Mouse (Mus musculus) layer of hippocampus, postnatal 14 days (tissue): ENCODE measurements around the gene Triobp. TPM values are rescaled to one million over a fixed set of nuclear protein-coding genes. Genes with fewer than 3 reads are reported as not detected.

Experiments
- DNase-seq, 2 experiments: peaks; one replicate each; pipeline ENCODE4 v3.0.0; 2021 to 2022; ENCODE audit warnings: low spot score in 2 of 2, mixed read lengths in 1 of 2
- long read RNA-seq, 2 experiments: library from polyadenylated mRNA; stranded (forward); transcript quantifications; one replicate each; pipeline ENCODE4 v2.0.0; 2021
- total RNA-seq, 2 experiments: library from RNA; stranded (reverse); gene quantifications; 2 replicates each; pipeline ENCODE4 v1.2.3; 2021

Triobp gene
- 10 to 100 TPM; 19.3 to 21.1 TPM for total RNA-seq
- long read RNA-seq, experiment 1, transcript Triobp-201 (14 exons, 2,570 nt), result major isoform, 16 of 20 reads
- long read RNA-seq, experiment 1, partial matches to known transcripts, result 2 of 20 reads
- long read RNA-seq, experiment 1, other reads (novel, unspliced or antisense), result 2 of 20 reads
- long read RNA-seq, experiment 2, transcript Triobp-201 (14 exons, 2,570 nt), result major isoform, 10 of 13 reads
- long read RNA-seq, experiment 2, partial matches to known transcripts, result 1 of 13 reads
- long read RNA-seq, experiment 2, other reads (novel, unspliced or antisense), result 1 of 13 reads

- DNase-seq, result peak; percentile 66 to 91
Measured at GRCm38 (mm10) chr15:78947657-78948056, at the start of gene Triobp. TSS of gene Triobp (plus strand) at chr15:78947724.

- DNase-seq, result no peak
Measured at GRCm38 (mm10) chr15:78898507-78899001, 49.0 kb upstream of the Triobp start.

GRCm38 (mm10) chr15:78899409-78899739 lies 48.1 kb upstream of the Triobp start, which contains the start of gene Gm49510:
TSS of gene Gm49510 (plus strand) at chr15:78899667.
- DNase-seq, result no peak

GRCm38 (mm10) chr15:78899740-78900584 lies 47.6 kb upstream of the Triobp start, which contains the start of gene Sh3bp1:
TSS of gene Sh3bp1 (plus strand) at chr15:78899768.
- DNase-seq, result no peak

- no peak for DNase-seq
Measured at GRCm38 (mm10) chr15:78900585-78901421, 46.7 kb upstream of the Triobp start.

- DNase-seq, result no peak
Measured at GRCm38 (mm10) chr15:78901422-78901789, 46.1 kb upstream of the Triobp start.

- DNase-seq, result peak; percentile 80 to 84
Measured at GRCm38 (mm10) chr15:78903243-78903642, 44.3 kb upstream of the Triobp start.

- DNase-seq, result no peak
Measured at GRCm38 (mm10) chr15:78908399-78908798, 39.1 kb upstream of the Triobp start.

- DNase-seq, result no peak
Measured at GRCm38 (mm10) chr15:78908982-78909381, 38.5 kb upstream of the Triobp start.

- DNase-seq, result no peak
Measured at GRCm38 (mm10) chr15:78912040-78912439, 35.5 kb upstream of the Triobp start.

GRCm38 (mm10) chr15:78913632-78914090 lies 33.9 kb upstream of the Triobp start, which contains the start of gene Pdxp:
TSS of gene Pdxp (plus strand) at chr15:78913919.
- peak; percentile 93 to 98 for DNase-seq

GRCm38 (mm10) chr15:78914091-78914822 lies 33.3 kb upstream of the Triobp start:
- peak in 1 of 2 experiments; percentile 63 for DNase-seq

- DNase-seq, result no peak
Measured at GRCm38 (mm10) chr15:78914823-78915659, 32.5 kb upstream of the Triobp start.

GRCm38 (mm10) chr15:78915660-78916017 lies 31.9 kb upstream of the Triobp start:
- peak; percentile 80 to 87 for DNase-seq

GRCm38 (mm10) chr15:78916052-78916826 lies 31.3 kb upstream of the Triobp start:
- no peak for DNase-seq

- no peak for DNase-seq
Measured at GRCm38 (mm10) chr15:78918126-78918525, 29.4 kb upstream of the Triobp start.

- DNase-seq, result no peak
Measured at GRCm38 (mm10) chr15:78919914-78920313, 27.6 kb upstream of the Triobp start.

- no peak for DNase-seq
Measured at GRCm38 (mm10) chr15:78922700-78923099, 24.8 kb upstream of the Triobp start.

GRCm38 (mm10) chr15:78923585-78923984 lies 23.9 kb upstream of the Triobp start:
- DNase-seq, result no peak
